Mouse (Mus musculus): ENCODE measurements around the gene Mrpl38. TPM values are rescaled to one million over a fixed set of nuclear protein-coding genes. Genes with fewer than 3 reads are reported as not detected.

The Mrpl38 gene
- polyA plus RNA-seq, 1 experiment: 200 TPM

DNA sequence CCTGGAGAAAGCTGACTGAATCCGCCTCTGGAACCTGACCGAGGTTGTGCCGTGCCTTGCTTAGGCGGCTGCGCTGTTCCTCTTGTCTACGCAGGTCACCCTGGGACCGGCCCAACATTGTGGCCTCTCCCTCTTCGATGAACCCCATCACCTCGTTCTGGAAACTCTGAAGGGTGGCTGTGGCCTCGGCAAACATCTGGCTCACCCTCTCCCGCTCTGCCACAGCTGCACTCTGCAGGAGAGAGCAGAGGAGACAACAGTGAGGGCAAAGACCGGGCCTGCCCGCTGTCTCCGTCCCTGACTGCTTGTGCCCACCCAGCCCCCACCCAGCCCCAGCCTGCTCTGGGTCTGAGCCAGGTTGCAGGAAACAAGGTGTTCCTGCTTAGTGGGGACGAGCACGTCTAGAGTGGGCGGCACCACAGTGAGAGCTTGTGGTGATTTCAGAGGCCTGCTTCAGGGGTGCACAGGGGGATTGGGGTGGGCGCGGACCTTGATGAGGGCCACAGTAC lies 30.8 kb downstream of the Mrpl38 start:
- no peak for TF ChIP-seq GATA1 (IDR thresholded peaks at IDR 0.05; ENCODE audit: low read length)

DNA sequence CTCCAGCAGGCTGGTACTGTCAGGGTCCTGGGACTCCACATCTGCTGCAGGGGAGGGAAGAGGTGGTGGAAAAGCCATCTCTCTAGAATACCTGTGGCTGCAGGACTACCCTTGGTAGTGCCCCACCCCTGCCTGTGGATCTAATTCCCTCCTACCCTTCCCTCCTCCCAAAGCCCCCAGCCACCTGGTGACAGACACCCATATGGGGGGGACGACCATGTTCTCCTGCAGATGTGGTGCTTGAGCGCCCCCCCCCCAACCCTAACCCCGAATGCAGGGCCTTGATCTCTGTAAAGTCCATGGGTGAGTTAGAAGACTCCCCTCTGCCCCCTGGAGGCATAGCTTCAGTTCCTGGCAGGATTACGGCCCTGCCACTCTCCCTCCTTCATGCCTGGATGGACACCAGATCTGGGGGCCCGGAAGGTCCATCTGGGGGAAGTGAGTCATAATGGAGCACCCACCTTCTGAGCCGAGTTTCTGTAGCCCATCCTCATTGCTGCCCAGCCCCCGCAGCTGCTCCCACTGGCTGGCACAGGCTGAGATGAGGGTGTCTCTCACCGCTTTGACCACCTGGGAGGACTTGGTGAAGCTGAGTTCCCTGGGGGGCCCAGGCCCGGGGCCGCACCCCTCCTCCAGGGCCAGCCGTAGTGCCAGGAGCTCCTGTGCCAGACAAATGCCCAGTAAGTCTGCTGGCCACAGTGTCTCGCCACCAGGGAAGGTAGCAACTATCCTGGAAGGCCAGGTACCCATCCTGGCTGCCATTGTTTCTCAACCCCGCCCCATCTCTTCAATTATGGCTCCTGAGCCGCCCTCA lies 31.5 kb downstream of the Mrpl38 start:
- no peak for TF ChIP-seq GATA1 (IDR thresholded peaks at IDR 0.05; ENCODE audit: low read length)

DNA sequence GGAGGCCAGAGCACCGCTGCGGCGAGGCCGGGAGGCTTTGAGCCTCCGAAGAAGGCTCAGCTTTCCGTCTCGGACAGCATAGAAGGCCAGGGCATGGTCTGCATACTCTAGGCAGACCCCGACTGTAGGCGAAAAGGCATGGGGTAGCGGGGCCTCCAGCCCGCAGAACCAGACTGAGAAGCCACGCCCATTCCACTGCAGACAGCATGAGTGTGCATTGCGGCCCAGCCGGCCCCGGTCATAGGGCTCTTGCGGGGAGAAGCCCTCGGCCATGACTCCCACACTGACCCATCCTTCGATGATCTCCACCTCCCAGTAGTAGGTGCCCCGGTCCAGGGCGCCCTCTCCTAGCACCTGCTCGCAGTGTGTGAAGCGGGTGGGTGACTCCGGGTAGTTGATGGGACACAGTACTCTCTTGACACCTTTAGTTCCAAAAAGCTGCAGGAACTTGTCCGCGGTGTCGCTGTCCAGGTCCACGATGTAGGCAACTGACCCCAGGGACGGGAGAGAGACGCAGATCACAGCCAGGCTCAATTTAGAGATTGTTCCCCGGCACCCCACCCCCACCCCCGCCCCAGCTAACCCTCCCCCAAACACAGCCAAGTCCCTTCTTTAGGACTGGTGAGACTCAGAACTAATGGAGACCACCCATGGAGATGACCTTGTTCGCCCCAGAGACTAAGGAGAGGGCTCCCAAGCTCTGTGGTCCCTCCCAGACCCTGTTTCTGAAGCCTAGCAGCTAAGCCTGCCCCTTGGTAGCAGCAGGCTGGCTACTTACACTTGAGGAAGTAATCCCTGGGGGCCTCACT lies 32.3 kb downstream of the Mrpl38 start:
- no peak for TF ChIP-seq GATA1 (IDR thresholded peaks at IDR 0.05; ENCODE audit: low read length)

DNA sequence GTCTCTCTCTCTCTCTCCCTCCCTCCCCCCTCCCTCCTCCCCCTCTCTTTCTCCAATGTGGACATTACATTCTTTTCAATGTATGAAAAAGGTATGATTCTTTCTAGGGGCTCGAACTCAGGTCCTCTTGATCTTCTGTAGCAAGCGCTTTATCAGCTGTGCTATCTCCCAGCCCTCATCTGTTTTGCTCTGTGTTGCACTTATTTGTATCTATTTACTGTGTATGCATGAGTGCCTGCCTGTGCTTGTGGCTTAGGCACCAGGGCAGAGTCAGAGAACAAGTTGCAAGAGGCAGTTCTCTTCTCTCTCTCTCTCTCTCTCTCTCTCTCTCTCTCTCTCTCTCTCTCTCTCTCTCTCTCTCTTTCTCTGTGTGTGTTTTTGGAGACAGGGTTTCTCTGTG lies 33.6 kb downstream of the Mrpl38 start:
- TF ChIP-seq GATA1 (IDR thresholded peaks at IDR 0.05; ENCODE audit: low read length): no peak

DNA sequence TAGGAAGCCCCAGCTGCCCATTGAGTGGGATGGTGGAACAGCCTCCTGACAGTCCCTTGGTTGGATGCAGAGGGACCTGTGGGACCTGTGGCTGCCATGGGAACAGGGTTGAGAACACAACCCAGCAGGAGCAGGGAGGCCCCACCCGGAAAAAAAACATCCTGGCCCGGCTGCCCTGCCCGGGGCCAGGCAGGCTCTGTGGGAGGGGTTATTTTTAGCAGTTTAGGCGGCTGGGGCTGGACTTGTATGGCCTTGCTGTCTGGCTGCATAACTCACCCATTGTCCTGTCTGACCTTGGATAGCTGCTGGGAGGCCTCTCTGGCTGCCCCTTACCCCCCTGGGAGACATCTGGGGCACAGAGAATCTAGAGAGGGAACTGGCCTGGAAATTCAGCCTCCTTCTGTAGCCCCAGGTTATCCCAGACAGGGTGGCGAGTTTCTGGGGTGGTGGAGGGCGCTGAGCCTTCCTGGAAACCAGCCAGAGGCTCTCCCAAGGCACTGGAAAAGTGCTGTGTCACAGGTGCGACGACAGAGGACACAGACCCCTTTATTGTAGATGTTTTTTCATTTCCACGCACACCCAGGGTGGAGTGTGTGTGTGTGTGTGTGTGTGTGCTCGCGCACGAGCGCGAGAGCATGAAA lies 34.5 kb downstream of the Mrpl38 start:
- no peak for TF ChIP-seq GATA1 (IDR thresholded peaks at IDR 0.05; ENCODE audit: low read length)

DNA sequence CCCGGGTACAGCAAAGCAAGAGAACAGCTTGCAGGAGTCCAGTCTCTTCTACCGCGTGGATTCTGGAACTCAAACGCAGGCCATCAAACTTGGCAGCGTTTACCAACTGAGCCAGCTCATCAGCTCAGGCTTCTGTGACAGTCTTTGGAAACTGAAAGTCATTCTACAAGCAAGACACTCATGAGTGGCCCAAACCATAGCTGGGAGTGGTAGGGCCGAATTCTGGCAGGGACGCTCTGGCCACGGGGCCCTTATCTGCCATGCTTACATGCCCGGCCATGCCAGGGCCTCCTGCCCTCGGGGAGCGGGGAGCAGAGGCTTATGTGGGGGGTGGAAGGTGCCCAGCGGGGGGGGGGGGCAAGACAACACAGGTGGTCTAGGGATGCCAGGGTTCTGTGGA lies 35.1 kb downstream of the Mrpl38 start:
- TF ChIP-seq GATA1 (IDR thresholded peaks at IDR 0.05; ENCODE audit: low read length): no peak

DNA sequence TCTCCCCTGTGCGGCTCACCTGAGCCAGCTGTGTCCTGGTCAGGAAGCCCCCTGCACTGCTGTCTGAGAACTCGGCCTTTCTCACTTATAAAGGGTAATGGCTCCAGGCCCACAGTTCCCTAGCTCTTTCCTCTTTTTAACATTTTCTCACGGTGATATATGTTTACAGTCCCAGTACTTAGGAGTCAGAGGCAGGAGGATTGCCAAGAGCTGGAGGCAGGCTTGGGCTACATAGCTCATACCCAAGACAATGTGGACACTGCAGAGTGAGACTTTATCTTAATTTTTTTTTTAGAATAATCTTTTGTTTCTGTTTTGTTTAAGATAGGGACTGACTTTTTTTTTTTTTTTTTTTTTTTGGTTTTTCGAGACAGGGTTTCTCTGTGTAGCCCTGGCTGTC lies 36.2 kb downstream of the Mrpl38 start:
- no peak for TF ChIP-seq GATA1 (IDR thresholded peaks at IDR 0.05; ENCODE audit: low read length)

DNA sequence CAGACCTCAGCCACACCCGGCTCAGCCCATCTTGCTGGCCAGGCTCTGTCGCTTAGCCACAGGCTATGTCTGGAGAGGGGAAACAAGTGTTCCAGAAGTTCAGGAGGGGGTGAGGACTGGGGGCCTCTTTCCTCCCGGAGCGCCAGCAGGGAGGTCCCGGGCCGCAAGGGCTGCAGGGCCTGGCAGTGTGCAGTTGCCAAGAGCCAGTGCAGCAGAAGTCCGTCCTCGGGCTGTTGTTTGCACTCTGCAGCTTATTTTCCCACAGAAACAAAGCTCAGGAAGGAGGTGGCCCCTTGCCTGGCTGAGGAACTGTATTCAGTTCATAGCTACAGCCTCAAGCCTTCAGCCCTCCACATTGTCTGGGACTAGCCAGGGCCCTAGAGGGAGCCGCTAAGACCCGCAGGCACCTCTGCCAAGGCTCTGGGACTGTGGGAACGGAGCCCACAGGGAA lies 36.7 kb downstream of the Mrpl38 start:
- no peak for TF ChIP-seq GATA1 (IDR thresholded peaks at IDR 0.05; ENCODE audit: low read length)

DNA sequence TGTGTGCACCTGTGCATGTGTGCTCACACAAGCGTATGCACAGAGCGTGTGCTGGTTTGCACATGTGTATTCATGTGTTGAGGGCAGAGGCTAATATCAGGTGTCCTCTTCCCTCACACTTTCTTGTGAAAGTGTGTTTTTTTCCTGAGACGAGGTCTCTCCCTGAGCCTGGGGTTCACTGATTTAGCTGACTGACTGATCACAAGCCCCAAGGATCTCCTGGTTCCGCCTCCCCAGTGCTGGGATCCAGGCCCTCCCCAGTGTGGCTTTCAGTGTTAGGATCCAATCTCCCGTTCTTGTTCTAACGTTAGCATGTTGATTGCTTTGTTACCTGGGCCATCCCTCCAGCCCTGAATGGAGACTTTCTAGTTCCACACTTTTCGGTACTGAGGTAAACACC lies 37.8 kb downstream of the Mrpl38 start:
- no peak for TF ChIP-seq GATA1 (IDR thresholded peaks at IDR 0.05; ENCODE audit: low read length)

DNA sequence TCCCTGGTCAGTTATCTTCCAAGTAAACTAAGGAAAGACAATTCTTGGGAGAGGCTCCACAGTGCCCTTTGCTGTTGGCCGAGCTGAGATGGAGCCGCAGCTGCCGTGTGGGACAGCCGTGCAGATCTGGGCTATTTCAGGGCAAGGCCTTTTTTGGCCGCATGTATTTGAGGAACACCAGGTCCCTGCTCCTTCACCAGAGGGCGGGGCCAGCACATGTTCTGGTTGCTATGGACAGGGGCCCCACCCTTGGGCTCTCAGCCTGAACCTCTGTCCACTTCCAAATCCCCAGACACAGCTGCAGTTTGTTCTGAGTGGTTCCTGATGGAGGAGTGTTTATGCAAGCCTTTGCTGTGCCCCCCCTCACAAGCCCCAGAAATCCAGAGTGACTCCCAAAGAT lies 38.3 kb downstream of the Mrpl38 start:
- TF ChIP-seq GATA1 (IDR thresholded peaks at IDR 0.05; ENCODE audit: low read length): no peak

DNA sequence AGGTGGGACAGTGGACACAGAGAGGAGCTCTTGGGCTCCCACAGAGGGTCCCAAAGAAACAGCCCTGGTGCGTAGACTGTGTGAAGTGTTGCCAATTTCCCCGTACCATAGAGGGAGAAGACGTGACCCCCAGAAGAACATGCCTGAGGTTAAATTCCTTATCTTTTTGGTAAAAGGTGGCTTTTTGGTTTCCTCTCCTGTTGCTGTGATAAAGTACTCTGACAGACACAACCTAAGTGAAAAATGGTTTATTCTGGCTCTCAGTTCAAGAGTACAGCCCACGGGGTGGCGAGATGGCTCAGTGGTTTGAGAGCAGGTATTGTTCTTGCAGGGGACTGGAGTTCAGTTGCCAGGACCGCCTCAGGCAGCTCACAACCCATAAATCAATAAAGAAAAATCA lies 39.2 kb downstream of the Mrpl38 start:
- no peak for TF ChIP-seq GATA1 (IDR thresholded peaks at IDR 0.05; ENCODE audit: low read length)

DNA sequence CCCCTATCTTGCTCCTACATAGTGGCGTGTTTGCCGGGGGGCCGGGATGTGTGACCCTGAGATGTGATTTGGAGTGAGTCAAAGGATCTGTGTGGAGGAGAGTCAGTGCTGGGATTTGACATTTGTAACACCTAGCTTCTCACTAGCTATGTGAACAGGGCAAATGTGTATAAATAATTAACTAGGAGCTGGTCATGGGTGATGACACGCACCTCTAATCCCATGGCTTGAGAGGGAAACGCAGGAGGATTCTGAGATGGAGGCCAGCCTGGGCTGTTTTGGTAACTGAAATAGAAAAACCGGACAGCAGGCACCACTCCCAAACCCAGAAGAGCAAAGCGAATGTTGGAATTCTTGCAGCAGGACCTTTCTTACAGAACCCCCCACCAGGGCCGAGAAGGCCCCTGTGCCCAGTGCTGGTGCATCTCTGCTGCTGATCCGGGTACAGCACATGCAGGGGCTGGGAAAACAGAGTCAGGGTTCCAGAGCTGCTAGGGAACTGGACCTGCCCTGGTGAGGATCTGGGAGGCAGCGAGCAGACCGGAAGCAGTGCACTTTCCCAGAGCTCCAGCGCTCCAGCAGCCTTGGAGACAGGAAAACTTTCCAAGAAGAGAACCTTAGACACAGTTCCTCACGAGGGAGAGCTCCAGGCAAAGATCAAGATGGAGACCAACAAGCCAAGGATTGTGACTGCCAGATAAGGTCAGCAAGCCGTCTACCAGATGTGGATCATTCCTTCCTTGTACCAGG lies 39.8 kb downstream of the Mrpl38 start:
- no peak for TF ChIP-seq GATA1 (IDR thresholded peaks at IDR 0.05; ENCODE audit: low read length)

DNA sequence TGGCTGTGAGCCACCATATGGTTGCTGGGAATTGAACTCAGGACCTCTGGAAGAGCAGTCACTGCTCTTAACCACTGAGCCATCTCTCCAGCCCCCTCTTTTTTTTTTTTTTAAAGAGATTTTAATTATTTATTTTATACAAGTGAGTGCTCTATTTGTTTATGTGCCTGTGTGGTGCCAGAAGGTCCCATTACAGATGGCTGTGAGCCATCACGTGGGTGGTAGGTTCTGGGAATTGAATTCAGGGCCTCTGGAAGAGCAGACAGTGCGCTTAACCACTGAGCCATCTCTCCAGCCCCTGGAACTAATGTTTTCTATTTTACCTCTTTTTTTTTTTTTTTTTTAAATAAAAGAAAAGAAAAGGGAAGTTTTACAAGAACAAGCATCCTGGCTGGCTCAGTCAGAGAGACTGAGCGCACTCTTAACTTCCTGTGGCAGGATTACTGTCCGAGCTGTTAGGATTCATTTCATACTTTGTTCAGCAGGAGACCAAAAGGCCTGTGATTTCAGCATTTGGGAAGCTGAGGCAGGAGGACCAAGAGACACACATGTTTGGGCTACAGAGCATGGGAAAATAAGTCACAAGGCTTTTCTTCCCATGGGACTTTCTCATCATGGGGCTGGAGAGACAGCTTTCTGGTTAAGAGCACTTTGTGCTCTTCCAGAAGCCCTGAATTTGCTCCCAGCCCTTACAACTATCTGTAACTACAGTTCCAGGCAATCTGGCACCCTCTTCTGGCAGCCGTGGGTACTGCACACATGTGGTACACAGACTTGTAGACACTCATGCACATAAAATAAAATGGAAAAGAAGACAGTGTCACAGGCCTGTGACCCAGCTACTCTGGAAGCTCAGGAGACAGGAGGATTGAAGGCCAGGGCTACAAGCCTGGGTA lies 42.2 kb downstream of the Mrpl38 start:
- TF ChIP-seq GATA1 (IDR thresholded peaks at IDR 0.05; ENCODE audit: low read length): no peak

DNA sequence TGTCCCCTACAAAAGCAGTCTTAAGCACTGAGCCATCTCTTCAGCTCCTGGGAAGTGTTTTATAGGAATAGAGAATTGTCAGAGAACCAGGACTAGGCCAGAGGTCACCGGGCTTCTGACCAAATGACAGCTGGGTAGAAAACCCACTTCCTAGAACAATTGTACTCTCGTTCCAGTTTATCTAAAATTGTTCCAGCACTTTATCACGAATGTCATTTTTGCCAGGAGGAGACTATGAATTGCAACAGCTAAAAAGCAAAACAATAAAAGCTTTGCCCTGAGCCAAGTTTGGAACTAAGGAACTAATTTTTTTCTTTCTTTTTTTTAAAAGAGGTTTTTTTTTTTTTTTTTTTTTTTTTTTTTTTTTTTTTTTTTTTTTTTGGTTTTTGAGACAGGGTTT lies 43.1 kb downstream of the Mrpl38 start:
- TF ChIP-seq GATA1 (IDR thresholded peaks at IDR 0.05; ENCODE audit: low read length): no peak
